In genomic region chr5:108262722-108263121, GRCm38 (mm10) we compare ENCODE assay signal across 7 mouse cellular contexts. TPM values are rescaled to one million over a fixed set of nuclear protein-coding genes. Genes with fewer than 3 reads are reported as not detected.
A peak's percentile ranks its signal among the peaks of the same experiment; 100 is the strongest.
DNase-seq lines count a peak whose midpoint lies in the region; ATAC-seq and TF ChIP-seq lines count a peak whose summit lies in the region.

No protein-coding gene starts in this region.

- H3K9me3 ChIP-seq in midbrain, embryonic 13.5 days: no peaks in the 10 kb centered on the region
- H3K9me3 ChIP-seq in midbrain, embryonic 15.5 days: no peaks in the 10 kb centered on the region
- no peaks in the 10 kb centered on the region for H3K9me3 ChIP-seq in lung, postnatal 0 days (ENCODE audit: low read length)

- no peak for TF ChIP-seq CTCF in lung, postnatal 0 days (IDR thresholded peaks at IDR 0.05)

- H3K36me3 ChIP-seq in midbrain, embryonic 13.5 days: no peaks in the 10 kb centered on the region
- no peaks in the 10 kb centered on the region for H3K36me3 ChIP-seq in midbrain, embryonic 15.5 days (replicated peaks)
- no peaks in the 10 kb centered on the region for H3K36me3 ChIP-seq in lung, postnatal 0 days (ENCODE audit: insufficient read depth, low read length)

- H3K4me1 ChIP-seq in midbrain, embryonic 13.5 days (replicated peaks): peaks cover under 1% of the 10 kb centered on the region
- H3K4me1 ChIP-seq in midbrain, embryonic 15.5 days: peaks cover under 1% of the 10 kb centered on the region
- no peaks in the 10 kb centered on the region for H3K4me1 ChIP-seq in lung, postnatal 0 days (ENCODE audit: insufficient read depth, low read depth, low read length)

- H3K4me3 ChIP-seq in midbrain, embryonic 13.5 days (replicated peaks): no peak overlapping the region
- no peak overlapping the region for H3K4me3 ChIP-seq in midbrain, embryonic 15.5 days
- H3K4me3 ChIP-seq in lung, postnatal 0 days (ENCODE audit: low read depth, low read length): no peak overlapping the region

- peak; percentile 53 for DNase-seq in cerebellum, adult 11-12 months
- peak; percentile 5 to 11 for DNase-seq in frontal cortex, postnatal 36 days (ENCODE audit: low spot score in 2 of 2)
- peak; percentile 17 to 40 for DNase-seq in layer of hippocampus, postnatal 25 days (ENCODE audit: extremely low spot score in 1 of 2, low spot score in 1 of 2)
- DNase-seq in right cerebral cortex, postnatal 10 days (ENCODE audit: low spot score in 2 of 2): peak; percentile 56 to 59
- no peak for DNase-seq in lung, postnatal 0 days (ENCODE audit: low spot score)

- no peak for TF ChIP-seq EP300 in lung, postnatal 0 days (IDR thresholded peaks at IDR 0.05)

- no peak overlapping the region for H3K4me2 ChIP-seq in midbrain, embryonic 13.5 days (replicated peaks)
- H3K4me2 ChIP-seq in midbrain, embryonic 15.5 days: no peak overlapping the region
- no peak overlapping the region for H3K4me2 ChIP-seq in lung, postnatal 0 days (replicated peaks; ENCODE audit: low read depth, low read length)

- no peak overlapping the region for H3K27ac ChIP-seq in midbrain, embryonic 13.5 days
- no peak overlapping the region for H3K27ac ChIP-seq in midbrain, embryonic 15.5 days
- H3K27ac ChIP-seq in lung, postnatal 0 days (ENCODE audit: low read length): no peak overlapping the region

- 58% methylated on average over 4 of the region's 4 CpGs for WGBS in midbrain, embryonic 13.5 days
- WGBS in midbrain, embryonic 15.5 days: 51% methylated on average over 4 of the region's 4 CpGs
- 23% methylated on average over 4 of the region's 4 CpGs for WGBS in lung, postnatal 0 days

- H3K9ac ChIP-seq in midbrain, embryonic 13.5 days (replicated peaks): 0 out of 2 replicates have a peak overlapping the region, but pooled peaks have one; percentile 8
- H3K9ac ChIP-seq in midbrain, embryonic 15.5 days: no peak overlapping the region
- H3K9ac ChIP-seq in lung, postnatal 0 days (replicated peaks; ENCODE audit: low read depth): no peak overlapping the region

- ATAC-seq in midbrain, embryonic 13.5 days: peak; percentile 56; the same call in 1 of the 2 replicates
- no peak for ATAC-seq in midbrain, embryonic 15.5 days (replicated peaks)
- ATAC-seq in lung, postnatal 0 days: no peak

- H3K27me3 ChIP-seq in midbrain, embryonic 13.5 days: no peaks in the 10 kb centered on the region
- no peaks in the 10 kb centered on the region for H3K27me3 ChIP-seq in midbrain, embryonic 15.5 days (replicated peaks)
- no peaks in the 10 kb centered on the region for H3K27me3 ChIP-seq in lung, postnatal 0 days (replicated peaks; ENCODE audit: insufficient read depth, low read length)

RNA-seq across cellular contexts. Expression of gene Dr1, which starts 6.0 kb away (rescaled TPM):
- 42.3 and 50.7 TPM in 2 replicates for polyA plus RNA-seq in midbrain, embryonic 13.5 days (2015; fragmentation: Nextera tagmentation; extraction: Ambion mirVana)
- polyA plus RNA-seq in midbrain, embryonic 15.5 days (2015; fragmentation: Nextera tagmentation; extraction: Ambion mirVana): 40.1 and 42.9 TPM in 2 replicates
- 10 to 100 TPM; 46.1 to 47.8 TPM for total RNA-seq in layer of hippocampus, postnatal 25 days (2021)
- 27.7 and 32.5 TPM in 2 replicates for polyA plus RNA-seq in lung, postnatal 0 days (2015; fragmentation: Nextera tagmentation; extraction: Ambion mirVana)

RNA-seq across cellular contexts. Expression of gene Pigg, which starts 49.7 kb away (rescaled TPM):
- polyA plus RNA-seq in midbrain, embryonic 13.5 days (2015; fragmentation: Nextera tagmentation; extraction: Ambion mirVana): 6.0 and 6.1 TPM in 2 replicates
- polyA plus RNA-seq in midbrain, embryonic 15.5 days (2015; fragmentation: Nextera tagmentation; extraction: Ambion mirVana): 5.6 and 6.3 TPM in 2 replicates
- total RNA-seq in layer of hippocampus, postnatal 25 days (2021): 10 to 100 TPM; 10.9 to 11.5 TPM
- polyA plus RNA-seq in lung, postnatal 0 days (2015; fragmentation: Nextera tagmentation; extraction: Ambion mirVana): 4.6 and 6.4 TPM in 2 replicates
